Mouse (Mus musculus): ENCODE measurements around the gene Dhx9. TPM values are rescaled to one million over a fixed set of nuclear protein-coding genes. Genes with fewer than 3 reads are reported as not detected.
A peak's percentile ranks its signal among the peaks of the same experiment; 100 is the strongest.
"Not testable (repeated sequence)": the region's sequence is repeated elsewhere in the genome, so short reads cannot be mapped to it uniquely, and the experiment has no call there.

Dhx9 gene
- polyA plus RNA-seq, 1 experiment from 2014 or later = 53.7 TPM

DNA sequence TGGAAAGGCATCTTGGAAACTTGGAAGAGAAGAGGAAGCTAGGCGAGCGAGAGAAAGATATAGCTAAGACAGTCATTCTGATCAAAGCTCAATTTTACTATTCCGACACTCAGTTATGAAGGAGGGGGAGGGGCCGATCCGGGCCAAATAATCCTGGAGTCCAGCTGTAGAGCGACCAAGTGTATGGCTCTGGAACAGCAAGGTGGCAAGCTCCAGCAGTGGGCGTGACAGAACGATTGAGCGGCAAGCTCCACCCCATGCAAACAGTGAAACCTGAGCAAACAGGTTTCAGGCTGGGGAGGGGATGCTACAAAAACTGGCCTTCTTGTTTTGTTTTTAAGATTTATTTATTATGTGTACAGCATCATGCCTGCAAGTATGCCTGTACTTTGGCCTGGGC lies 12.6 kb upstream of the Dhx9 start:
- no peak overlapping the region for H3K4me3 ChIP-seq (replicated peaks)

DNA sequence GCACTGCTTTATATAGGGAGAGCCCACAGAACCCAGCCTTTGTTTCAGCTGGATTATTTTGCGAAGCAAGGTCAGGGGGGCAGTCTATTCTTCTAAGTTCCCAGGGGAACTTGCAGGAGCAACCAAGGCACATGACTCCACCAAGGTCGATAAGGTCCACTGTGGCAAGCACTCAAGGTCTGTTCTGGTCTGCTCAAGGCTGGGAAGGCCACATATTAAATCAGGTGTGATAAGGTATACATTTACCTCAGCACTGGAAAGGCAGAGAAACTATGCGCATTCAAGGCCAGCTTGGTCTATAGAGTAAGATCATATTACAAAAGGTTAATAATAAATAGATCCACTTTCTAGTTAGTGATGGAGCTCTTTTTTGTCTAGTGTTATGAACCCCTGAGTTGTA lies 8.6 kb upstream of the Dhx9 start:
- H3K4me2 ChIP-seq (replicated peaks) = no peak overlapping the region
- H3K4me3 ChIP-seq (replicated peaks) = no peak overlapping the region
- WGBS = 76% methylated on average over 3 of the region's 3 CpGs
- H3K9ac ChIP-seq (replicated peaks) = no peak overlapping the region
- H3K9me3 ChIP-seq = no peaks in the 10 kb centered on the region
- ATAC-seq = no peak
- no peak overlapping the region for H3K27ac ChIP-seq
- H3K4me1 ChIP-seq (replicated peaks) = no peaks in the 10 kb centered on the region
- no peaks in the 10 kb centered on the region for H3K36me3 ChIP-seq
- H3K27me3 ChIP-seq = no peaks in the 10 kb centered on the region

More for the DNA sequence above, 12.6 kb upstream of the Dhx9 start:
- Histone ChIP-seq H3K36me3 (0 out of 2 replicates have a peak, but pooled peaks cover 3% of the 10 kb centered on the region), H3K27ac (no peak overlapping the region), H3K4me2 (replicated peaks) (no peak overlapping the region), H3K9me3 (no peaks in the 10 kb centered on the region), H3K27me3 (no peaks in the 10 kb centered on the region), H3K4me1 (replicated peaks) (no peaks in the 10 kb centered on the region), H3K9ac (replicated peaks) (no peak overlapping the region)
- WGBS = 87% methylated on average over 9 of the region's 9 CpGs
- no peak for ATAC-seq

DNA sequence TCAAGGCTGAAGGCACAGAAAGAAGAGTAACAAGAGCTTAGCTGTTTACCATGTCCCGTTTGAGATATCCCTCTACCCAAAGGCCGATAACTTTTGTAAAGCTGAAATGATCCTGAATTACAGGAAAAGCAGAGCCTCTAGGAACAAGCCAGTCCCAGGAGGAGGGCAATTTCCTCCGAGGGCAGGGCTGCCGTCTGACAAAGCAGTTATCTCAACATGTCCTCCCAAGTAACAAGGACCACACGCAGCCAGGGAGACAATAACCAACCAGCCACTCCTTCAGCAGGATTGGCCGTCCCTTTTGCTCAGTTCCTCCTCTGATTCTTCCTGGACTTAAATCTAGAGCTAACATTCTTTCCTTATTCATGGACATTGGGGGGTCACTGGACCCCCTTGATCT lies 6.5 kb upstream of the Dhx9 start:
- WGBS = 27% methylated on average over 6 of the region's 6 CpGs
- Histone ChIP-seq H3K4me3 (replicated peaks) (no peak overlapping the region), H3K9ac (replicated peaks) (no peak overlapping the region), H3K27me3 (no peaks in the 10 kb centered on the region), H3K4me1 (replicated peaks) (no peaks in the 10 kb centered on the region), H3K27ac (no peak overlapping the region), H3K4me2 (replicated peaks) (no peak overlapping the region), H3K36me3 (no peaks in the 10 kb centered on the region), H3K9me3 (no peaks in the 10 kb centered on the region)
- no peak for ATAC-seq

DNA sequence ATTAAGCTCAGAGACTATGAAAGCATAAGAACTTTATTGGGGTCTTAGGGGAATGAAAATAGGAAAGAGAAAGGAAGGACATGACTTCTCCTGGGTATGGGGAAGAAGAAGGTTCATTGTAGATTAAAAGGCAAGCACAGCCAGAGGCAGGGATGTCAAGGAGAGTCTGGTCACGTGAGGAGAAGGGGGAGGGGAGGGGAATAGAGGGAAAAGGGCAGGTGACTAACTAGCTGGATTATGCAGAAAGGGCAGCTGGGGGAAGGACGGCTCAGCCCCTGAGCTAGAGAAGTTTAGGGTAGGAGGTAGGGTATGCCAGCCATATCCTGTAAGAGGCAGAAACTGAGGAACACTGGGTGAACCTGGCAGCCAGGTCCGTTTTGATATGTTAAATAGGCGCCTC lies 5.9 kb upstream of the Dhx9 start:
- H3K27ac ChIP-seq = no peak overlapping the region
- H3K4me3 ChIP-seq (replicated peaks) = no peak overlapping the region
- H3K4me1 ChIP-seq (replicated peaks) = no peaks in the 10 kb centered on the region
- H3K4me2 ChIP-seq (replicated peaks) = no peak overlapping the region
- no peaks in the 10 kb centered on the region for H3K27me3 ChIP-seq
- ATAC-seq = no peak
- no peaks in the 10 kb centered on the region for H3K9me3 ChIP-seq
- H3K36me3 ChIP-seq = no peaks in the 10 kb centered on the region
- no peak overlapping the region for H3K9ac ChIP-seq (replicated peaks)
- 15% methylated on average over 4 of the region's 4 CpGs for WGBS

DNA sequence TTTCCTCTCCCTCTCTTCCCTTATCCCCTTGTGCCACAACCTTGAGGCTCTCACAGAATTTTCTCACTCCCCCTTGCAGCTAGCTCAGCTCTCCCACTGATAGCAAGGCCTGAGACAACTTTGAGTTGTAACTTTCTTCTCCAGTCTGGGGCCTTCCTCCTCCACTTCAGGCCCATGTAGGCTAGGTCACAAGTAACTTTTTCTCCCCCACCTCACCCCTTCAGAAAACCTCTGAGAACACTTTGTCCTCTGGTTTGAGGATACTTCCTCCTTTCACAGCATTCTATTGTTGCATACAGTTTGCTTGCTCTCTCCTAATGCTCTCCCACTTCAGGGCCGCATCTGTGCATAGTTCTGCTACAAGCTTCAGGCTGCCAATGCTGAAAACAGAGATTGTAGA lies 4.4 kb upstream of the Dhx9 start:
- no peak overlapping the region for H3K27ac ChIP-seq
- H3K27me3 ChIP-seq = no peaks in the 10 kb centered on the region
- H3K4me3 ChIP-seq (replicated peaks) = no peak overlapping the region
- H3K36me3 ChIP-seq = no peaks in the 10 kb centered on the region
- no peak for ATAC-seq
- no peaks in the 10 kb centered on the region for H3K9me3 ChIP-seq
- no peak overlapping the region for H3K4me2 ChIP-seq (replicated peaks)
- no peak overlapping the region for H3K9ac ChIP-seq (replicated peaks)
- H3K4me1 ChIP-seq (replicated peaks) = 0 out of 2 replicates have a peak, but pooled peaks cover 4% of the 10 kb centered on the region
- WGBS = 88% methylated on average over 1 of the region's 1 CpGs

DNA sequence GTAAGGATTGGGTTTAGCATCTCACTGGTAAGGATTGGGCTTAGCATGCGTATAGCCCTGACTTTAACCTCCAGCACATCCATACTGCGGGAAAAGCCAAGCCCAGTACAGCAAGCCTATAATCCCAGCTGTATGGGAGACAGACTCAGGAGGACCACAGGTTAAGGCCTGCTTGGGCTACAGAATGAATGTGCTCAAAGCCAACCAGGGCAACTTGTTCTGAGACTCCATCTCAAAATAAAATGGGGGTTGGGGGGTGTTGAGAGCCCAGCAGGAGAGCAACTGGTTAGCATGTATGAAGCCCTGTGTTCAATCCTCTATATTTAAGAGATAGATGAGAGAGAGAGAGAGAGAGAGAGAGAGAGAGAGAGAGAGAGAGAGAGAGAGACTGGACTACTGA lies 3.9 kb upstream of the Dhx9 start:
- no peak overlapping the region for H3K27ac ChIP-seq
- H3K4me2 ChIP-seq (replicated peaks) = no peak overlapping the region
- H3K9ac ChIP-seq (replicated peaks) = no peak overlapping the region
- 87% methylated on average over 2 of the region's 2 CpGs for WGBS
- no peaks in the 10 kb centered on the region for H3K36me3 ChIP-seq
- no peaks in the 10 kb centered on the region for H3K9me3 ChIP-seq
- no peaks in the 10 kb centered on the region for H3K27me3 ChIP-seq
- peaks cover 5% of the 10 kb centered on the region; the same call in 1 of the 2 replicates for H3K4me1 ChIP-seq (replicated peaks)
- no peak for ATAC-seq
- H3K4me3 ChIP-seq (replicated peaks) = no peak overlapping the region

DNA sequence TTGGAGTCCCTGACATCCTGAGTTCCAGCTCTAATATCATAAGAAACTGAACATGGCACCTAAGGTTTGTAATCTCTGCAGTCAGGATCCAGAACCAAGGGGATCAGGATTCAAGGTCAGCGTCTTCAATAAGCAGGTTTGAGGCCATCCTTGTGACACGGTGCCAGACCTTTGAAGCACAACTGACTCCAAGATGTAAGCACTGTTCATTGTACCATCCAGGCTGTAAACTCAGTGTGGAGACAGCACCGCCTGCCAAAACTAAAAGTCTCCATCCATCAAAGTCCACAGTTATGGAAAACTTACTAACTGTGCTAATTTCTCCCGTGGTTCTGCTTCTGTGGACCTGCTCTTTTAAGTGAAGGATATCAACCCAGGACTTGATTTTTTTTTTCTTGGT lies 2.5 kb upstream of the Dhx9 start:
- no peak for ATAC-seq
- Histone ChIP-seq H3K4me2 (replicated peaks) (no peak overlapping the region), H3K27me3 (no peaks in the 10 kb centered on the region), H3K4me1 (replicated peaks) (peaks cover 18% of the 10 kb centered on the region), H3K9ac (replicated peaks) (no peak overlapping the region), H3K27ac (no peak overlapping the region), H3K36me3 (no peaks in the 10 kb centered on the region), H3K9me3 (no peaks in the 10 kb centered on the region), H3K4me3 (replicated peaks) (no peak overlapping the region)
- WGBS = 92% methylated on average over 4 of the region's 4 CpGs

DNA sequence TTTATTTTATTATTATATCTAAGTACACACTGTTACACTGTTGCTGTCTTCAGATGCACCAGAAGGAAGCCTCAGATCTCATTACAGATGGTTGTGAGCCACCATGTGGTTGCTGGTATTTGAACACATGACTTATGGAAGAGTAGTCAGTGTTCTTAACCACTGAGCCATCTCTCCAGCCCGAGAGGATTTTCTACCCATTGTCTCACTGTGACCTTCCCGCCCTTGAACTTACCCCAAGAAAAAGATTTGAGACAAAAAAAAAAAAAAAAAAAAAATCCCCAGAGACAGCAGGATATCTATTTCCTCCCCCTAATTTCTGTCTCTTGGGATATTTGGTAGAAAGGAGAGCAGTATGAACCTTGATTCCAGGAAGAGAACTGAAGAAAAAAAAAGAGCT lies 2.1 kb upstream of the Dhx9 start:
- no peaks in the 10 kb centered on the region for H3K27me3 ChIP-seq
- H3K9ac ChIP-seq (replicated peaks) = no peak overlapping the region
- no peak overlapping the region for H3K4me2 ChIP-seq (replicated peaks)
- no peak for ATAC-seq
- H3K27ac ChIP-seq = no peak overlapping the region
- H3K36me3 ChIP-seq = no peaks in the 10 kb centered on the region
- WGBS = 44% methylated on average over 2 of the region's 2 CpGs
- H3K9me3 ChIP-seq = no peaks in the 10 kb centered on the region
- peaks cover 23% of the 10 kb centered on the region for H3K4me1 ChIP-seq (replicated peaks)
- H3K4me3 ChIP-seq (replicated peaks) = no peak overlapping the region

DNA sequence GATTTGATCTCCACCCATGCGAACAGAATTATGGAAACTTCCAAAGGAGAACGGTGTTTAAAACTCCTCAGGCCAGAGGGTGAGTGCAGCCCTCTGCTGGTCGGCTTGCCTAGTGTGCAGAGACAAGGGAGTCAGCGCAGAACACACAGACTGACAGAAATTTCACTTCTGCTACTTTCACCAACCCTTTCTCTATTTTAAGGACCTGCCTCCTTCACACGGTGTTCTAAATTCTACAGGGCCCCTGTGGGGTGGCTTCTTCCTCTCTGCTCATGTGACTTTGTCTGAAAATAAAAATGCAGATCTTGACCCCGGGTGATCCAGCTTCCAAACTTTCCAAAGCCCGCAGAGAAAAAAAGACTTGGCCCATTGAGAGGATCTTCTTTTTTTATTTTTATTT lies 1.7 kb upstream of the Dhx9 start:
- Histone ChIP-seq H3K27me3 (no peaks in the 10 kb centered on the region), H3K4me2 (replicated peaks) (no peak overlapping the region), H3K9ac (replicated peaks) (no peak overlapping the region), H3K4me3 (replicated peaks) (no peak overlapping the region), H3K27ac (no peak overlapping the region), H3K36me3 (no peaks in the 10 kb centered on the region), H3K9me3 (no peaks in the 10 kb centered on the region), H3K4me1 (replicated peaks) (peaks cover 27% of the 10 kb centered on the region)
- WGBS = 51% methylated on average over 7 of the region's 7 CpGs
- ATAC-seq = no peak

DNA sequence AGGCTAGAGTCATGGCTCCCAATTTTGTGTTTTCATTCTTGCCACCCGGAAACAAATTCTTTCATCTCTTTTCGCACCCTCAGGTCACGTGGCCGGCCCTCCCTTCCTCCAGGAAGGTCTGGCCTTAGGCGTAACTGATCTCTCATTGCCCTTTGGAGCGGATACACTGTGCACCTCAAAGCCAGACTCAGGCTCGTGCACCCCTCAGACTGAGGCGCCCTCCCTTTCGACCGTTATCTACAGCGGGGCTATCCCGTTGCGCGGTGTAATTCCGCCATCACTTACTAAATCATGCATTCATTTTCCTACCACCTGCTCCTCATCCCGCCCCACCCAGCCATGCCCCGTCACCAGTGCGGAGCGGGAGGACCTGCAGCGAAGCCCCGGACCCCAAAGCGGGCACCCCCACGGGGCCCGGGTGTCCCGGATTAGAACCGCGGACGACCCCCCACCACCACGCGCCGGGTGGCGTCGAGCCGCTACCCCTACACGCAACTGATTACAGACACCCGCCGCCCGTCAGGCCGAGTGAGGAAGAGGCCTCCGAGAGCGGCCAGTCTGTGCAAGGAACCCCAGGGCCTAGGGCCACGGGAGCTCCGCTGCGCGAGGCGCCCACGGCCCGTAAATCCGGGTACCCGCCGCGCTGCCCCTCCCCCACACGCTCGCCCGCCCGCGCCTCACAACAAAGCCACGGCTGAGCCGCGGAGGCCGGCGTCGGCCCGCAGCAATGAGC lies 527 bp downstream of the Dhx9 start:
- Histone ChIP-seq H3K4me2 (replicated peaks) (peak overlapping the region; percentile 95), H3K4me3 (replicated peaks) (peak overlapping the region; percentile 99), H3K9ac (replicated peaks) (peak overlapping the region; percentile 99), H3K36me3 (0 out of 2 replicates have a peak, but pooled peaks cover 8% of the 10 kb centered on the region), H3K4me1 (replicated peaks) (peaks cover 39% of the 10 kb centered on the region), H3K27me3 (no peaks in the 10 kb centered on the region), H3K9me3 (no peaks in the 10 kb centered on the region), H3K27ac (peak overlapping the region; percentile 96)
- ATAC-seq = peak; percentile 89
- WGBS = under 1% methylated on average over 57 of the region's 64 CpGs

DNA sequence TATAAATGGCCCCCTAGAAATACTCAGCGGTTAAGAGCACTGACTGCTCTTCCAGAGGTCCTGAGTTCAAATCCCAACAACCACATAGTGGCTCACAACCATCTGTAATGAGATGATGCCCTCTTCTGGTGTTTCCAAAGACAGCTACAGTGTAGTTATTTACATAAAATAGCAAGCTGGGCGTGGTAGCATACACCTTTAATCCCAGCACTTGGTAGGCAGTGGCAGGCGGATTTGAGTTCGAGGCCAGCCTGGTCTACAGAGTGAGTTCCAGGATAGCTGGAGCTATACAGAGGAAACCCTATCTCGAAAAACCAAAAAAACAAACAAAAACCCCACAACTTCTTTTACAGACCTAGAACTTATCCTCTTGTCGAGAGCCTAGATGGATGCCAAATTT lies 1.3 kb downstream of the Dhx9 start:
- not testable (repeated sequence) for H3K27ac ChIP-seq, ATAC-seq, H3K9me3 ChIP-seq, H3K27me3 ChIP-seq
- Histone ChIP-seq H3K4me3 (replicated peaks) (peak overlapping the region; percentile 99), H3K4me2 (replicated peaks) (peak overlapping the region; percentile 95), H3K9ac (replicated peaks) (peak overlapping the region; percentile 99), H3K4me1 (replicated peaks) (peaks cover 39% of the 10 kb centered on the region), H3K36me3 (peaks cover 14% of the 10 kb centered on the region)
- WGBS = 8% methylated on average over 6 of the region's 6 CpGs

DNA sequence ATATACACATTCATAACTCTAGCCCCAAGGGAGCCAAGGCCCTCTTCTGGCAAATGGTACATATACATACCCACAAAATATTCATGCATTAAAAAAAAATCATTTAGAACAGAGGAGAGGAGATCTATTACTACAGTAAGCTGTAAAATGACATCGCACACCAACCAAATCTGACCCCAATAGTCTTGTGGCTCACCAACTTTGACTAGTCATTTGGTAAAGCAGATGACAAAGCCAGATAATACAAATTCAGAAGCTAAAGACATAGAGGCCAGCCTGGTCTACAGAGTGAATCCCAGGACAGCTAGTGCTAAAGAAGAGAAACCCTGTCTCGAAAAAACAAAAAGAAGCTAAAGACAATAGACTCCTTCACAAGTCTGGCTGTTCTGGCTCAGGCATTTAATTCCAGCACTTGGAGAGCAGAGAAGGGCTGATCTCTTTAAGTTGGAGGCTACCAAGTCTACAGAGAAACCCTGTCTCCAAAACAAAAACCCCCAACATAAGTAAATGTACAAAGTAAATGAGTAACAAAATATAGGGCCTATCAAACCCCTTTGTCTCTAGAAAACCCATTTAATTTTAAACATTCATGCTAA lies 2.2 kb downstream of the Dhx9 start:
- Histone ChIP-seq H3K36me3 (peaks cover 21% of the 10 kb centered on the region), H3K4me1 (replicated peaks) (peaks cover 39% of the 10 kb centered on the region), H3K9me3 (no peaks in the 10 kb centered on the region), H3K27ac (0 out of 2 replicates have a peak overlapping the region, but pooled peaks have one; percentile 30), H3K27me3 (no peaks in the 10 kb centered on the region), H3K4me3 (replicated peaks) (peak overlapping the region; percentile 99), H3K9ac (replicated peaks) (peak overlapping the region; percentile 59), H3K4me2 (replicated peaks) (peak overlapping the region; percentile 95)
- WGBS = 41% methylated on average over 2 of the region's 2 CpGs
- ATAC-seq = no peak

Data from midbrain, embryonic 13.5 days (tissue).